Mouse (Mus musculus) spleen, adult 2 months (tissue): ENCODE results near the gene Unc45a.

ENCODE experiments used
- CTCF ChIP-seq: fragments of 200-500 bp; IDR thresholded peaks from 2 replicates; pipeline ENCODE4 v1.5.1; 2011; ENCODE audit warnings: mild to moderate bottlenecking, inconsistent platforms; ENCODE audit not compliant: insufficient read depth, insufficient read length, insufficient replicate concordance; ENCODE audit errors: extremely low read depth
- POLR2A ChIP-seq: fragments of 200-500 bp; IDR thresholded peaks from 2 replicates; pipeline ENCODE4 v1.6.1; 2011; ENCODE audit warnings: low read depth, low read length, inconsistent platforms

- no peak for TF ChIP-seq CTCF
- TF ChIP-seq POLR2A: no peak
These were observed 42.1 kb downstream of the Unc45a start for GRCm38 (mm10) chr7:80298754-80299153.
